Mouse (Mus musculus) adipocyte (in vitro differentiated cells): Measurements from ENCODE around the gene Gm44502.

Source experiments
- DNase-seq: peaks from one replicate; pipeline ENCODE4 v3.0.0-alpha.2; 2016; ENCODE audit warnings: low spot score

Gene Gm44502

GRCm38 (mm10) chr15:89429352-89430221 lies at the start of gene Gm44502, which contains the start of the genes C730034F03Rik and Chkb:
Gm44502 (minus strand) TSS chr15:89429696.
C730034F03Rik (plus strand) TSS chr15:89429589.
Chkb (minus strand) TSS chr15:89429908.
- DNase-seq, result peak; percentile 95

GRCm38 (mm10) chr15:89478622-89479021 lies 49.1 kb upstream of the Gm44502 start:
- DNase-seq, result no peak

GRCm38 (mm10) chr15:89477806-89478205 lies 48.3 kb upstream of the Gm44502 start:
- DNase-seq, result no peak

- no peak for DNase-seq
These were observed 47.6 kb upstream of the Gm44502 start, which contains the start of gene Arsa for GRCm38 (mm10) chr15:89477091-89477491. Arsa (minus strand) TSS chr15:89477425.

- DNase-seq, result no peak
These were observed 46.9 kb upstream of the Gm44502 start for GRCm38 (mm10) chr15:89476475-89476815.

- peak; percentile 94 for DNase-seq
These were observed 46.3 kb upstream of the Gm44502 start for GRCm38 (mm10) chr15:89475611-89476474.

GRCm38 (mm10) chr15:89475293-89475600 lies 45.8 kb upstream of the Gm44502 start:
- no peak for DNase-seq

GRCm38 (mm10) chr15:89474596-89475292 lies 45.2 kb upstream of the Gm44502 start:
- no peak for DNase-seq

- DNase-seq, result no peak
These were observed 44.4 kb upstream of the Gm44502 start for GRCm38 (mm10) chr15:89473921-89474320.

GRCm38 (mm10) chr15:89473370-89473769 lies 43.9 kb upstream of the Gm44502 start:
- no peak for DNase-seq

GRCm38 (mm10) chr15:89471476-89471875 lies 42.0 kb upstream of the Gm44502 start:
- no peak for DNase-seq

- DNase-seq, result peak; percentile 60
These were observed 39.1 kb upstream of the Gm44502 start for GRCm38 (mm10) chr15:89468577-89468976.

GRCm38 (mm10) chr15:89465052-89465451 lies 35.6 kb upstream of the Gm44502 start:
- no peak for DNase-seq

- DNase-seq, result no peak
These were observed 34.1 kb upstream of the Gm44502 start for GRCm38 (mm10) chr15:89463334-89464235.

- no peak for DNase-seq
These were observed 32.7 kb upstream of the Gm44502 start for GRCm38 (mm10) chr15:89462176-89462575.

GRCm38 (mm10) chr15:89461321-89461720 lies 31.8 kb upstream of the Gm44502 start:
- no peak for DNase-seq

GRCm38 (mm10) chr15:89460298-89460697 lies 30.8 kb upstream of the Gm44502 start:
- no peak for DNase-seq

- no peak for DNase-seq
These were observed 30.3 kb upstream of the Gm44502 start for GRCm38 (mm10) chr15:89459821-89460220.

- DNase-seq, result no peak
These were observed 29.4 kb upstream of the Gm44502 start for GRCm38 (mm10) chr15:89458942-89459341.

- no peak for DNase-seq
These were observed 26.1 kb upstream of the Gm44502 start for GRCm38 (mm10) chr15:89455642-89456041.

GRCm38 (mm10) chr15:89454857-89455256 lies 25.4 kb upstream of the Gm44502 start:
- no peak for DNase-seq
